Mouse (Mus musculus): ENCODE results near the gene Sertad4.

Sertad4 gene

GRCm38 (mm10) chr1:192851640-192852039 is 3.9 kb downstream of the Sertad4 start:
- DNase-seq (ENCODE audit: low read depth, low spot score) = no peak

- no peak for DNase-seq (ENCODE audit: low read depth, low spot score)
Measured at GRCm38 (mm10) chr1:192851126-192851525, 4.4 kb downstream of the Sertad4 start.

GRCm38 (mm10) chr1:192849616-192850015 is 5.9 kb downstream of the Sertad4 start:
- no peak for DNase-seq (ENCODE audit: low read depth, low spot score)

DNA sequence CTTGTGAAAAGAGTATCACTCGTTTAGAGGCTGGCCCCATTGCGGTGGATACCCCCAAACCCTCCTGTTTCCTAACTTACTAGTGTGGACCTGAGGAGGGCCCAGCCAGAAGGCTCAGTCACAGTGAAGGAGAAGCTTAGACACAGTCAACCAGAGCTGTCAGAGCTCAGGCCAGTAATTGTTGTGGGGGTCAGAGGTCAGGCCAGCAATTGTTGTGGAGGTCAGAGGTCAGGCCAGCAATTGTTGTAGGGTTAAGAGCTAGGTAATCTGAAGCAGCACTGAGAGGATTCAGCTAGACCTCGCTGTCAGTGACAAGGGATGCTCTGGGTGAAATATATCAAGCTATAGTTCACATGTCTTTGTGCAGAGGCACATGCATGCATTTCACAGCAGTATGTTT is 8.3 kb downstream of the Sertad4 start:
- peak; percentile 15 for DNase-seq (ENCODE audit: low read depth, low spot score)

GRCm38 (mm10) chr1:192841094-192841813 is 14.3 kb downstream of the Sertad4 start:
- DNase-seq (ENCODE audit: low read depth, low spot score) = no peak

DNA sequence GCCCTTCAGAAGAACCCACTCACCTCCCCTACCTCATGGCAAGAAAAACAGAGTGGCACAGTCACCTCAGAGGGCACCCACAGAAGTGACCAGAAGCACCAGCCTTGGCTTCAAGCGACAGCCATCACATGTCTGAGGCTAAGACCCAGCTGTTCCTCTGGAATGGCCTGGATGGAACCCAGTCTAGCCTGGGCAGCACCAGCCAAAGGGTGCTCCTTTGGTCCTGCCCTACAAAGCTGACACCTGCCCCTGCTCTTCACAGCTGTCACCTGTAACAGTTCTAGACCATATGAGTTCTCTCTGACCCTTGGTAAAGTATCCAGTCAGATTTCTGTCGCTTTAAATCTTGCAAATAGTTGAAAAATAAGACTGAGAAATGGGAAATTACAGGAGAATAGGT is 14.9 kb downstream of the Sertad4 start:
- no peak for DNase-seq (ENCODE audit: low read depth, low spot score)

DNA sequence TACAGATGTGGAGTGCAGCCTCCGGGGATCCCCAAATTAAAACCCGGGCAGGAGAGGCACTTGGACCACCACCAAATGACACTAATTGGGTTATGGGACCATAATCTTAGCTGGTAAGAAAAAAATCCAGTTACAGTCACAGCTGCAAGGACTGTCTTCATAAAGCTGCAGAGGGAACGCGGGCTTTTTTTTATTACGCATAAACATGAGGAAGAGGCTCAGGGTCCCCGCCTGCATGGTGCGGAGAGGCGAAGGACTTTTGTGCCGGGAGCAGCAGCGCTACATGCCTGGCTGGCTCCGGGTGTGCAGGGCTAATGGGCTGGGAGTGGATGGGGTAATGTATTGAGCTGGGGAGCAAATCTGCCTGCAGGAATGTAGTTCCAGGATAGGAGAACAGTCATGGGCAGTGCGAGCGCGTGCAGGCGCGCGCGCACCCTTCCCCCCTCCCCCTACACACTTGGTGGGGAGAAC is 20.3 kb downstream of the Sertad4 start:
- DNase-seq (ENCODE audit: low read depth, low spot score) = peak; percentile 51

DNA sequence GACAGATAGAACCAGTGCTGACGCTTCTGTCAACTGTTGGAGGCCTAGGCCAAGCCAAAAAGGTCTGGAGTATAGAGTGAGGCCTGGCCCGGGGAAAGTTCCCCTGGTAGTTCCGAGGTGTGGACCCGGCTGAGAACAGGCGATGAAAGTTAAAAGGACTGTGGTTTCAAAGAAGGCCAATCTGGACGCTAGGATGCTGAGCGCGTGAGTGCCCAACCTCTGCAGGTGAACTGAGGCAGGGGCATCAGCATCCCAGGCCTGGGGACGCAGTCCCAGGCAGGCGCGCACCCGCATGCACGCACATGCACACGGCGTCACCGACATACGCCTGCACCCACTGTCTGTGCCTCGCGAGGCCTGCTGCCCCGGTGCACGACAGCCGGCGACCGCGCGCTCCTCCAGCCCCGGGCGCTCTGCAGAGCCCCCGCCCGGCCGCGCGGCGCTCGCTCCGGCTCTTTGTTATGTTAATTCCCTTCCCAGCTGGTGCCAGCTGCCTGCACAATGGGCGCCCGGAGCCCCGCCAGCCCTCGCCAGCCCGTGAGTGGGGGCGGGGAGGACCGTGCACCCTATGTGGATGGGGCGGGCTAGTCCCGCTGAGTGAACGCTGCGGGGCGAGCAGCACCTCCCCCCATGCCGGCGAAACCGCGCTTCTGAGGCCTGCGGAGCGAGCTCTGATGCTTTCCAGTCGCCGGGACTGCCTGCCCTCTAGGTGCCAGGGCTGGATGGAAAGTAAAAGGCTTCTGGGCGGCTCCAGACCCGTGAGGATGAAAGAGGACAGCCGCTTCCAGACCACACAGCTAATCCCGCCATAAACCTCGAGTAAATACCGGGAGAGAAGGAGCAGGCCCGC is 21.0 kb downstream of the Sertad4 start:
- DNase-seq (ENCODE audit: low read depth, low spot score) = peak; percentile 86

DNA sequence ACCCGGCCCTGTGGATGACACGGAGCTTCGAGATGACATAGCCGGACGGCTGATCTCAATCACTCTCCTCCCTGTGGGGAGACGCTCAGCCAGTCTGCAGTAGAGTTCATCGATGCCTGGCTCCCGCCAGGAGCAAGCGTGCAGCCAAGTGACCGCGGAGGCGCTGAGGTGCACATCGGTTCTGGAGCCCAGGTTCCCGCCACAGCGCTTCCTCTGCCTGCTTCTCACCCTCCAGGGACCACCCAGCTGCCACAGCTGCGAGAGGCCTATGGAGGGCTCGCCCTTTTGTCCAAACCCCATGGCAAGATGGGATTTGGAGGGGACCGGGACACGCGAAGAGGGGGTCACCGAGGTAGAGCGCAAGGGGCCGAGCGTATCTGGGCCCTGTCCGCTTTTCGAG is 22.0 kb downstream of the Sertad4 start:
- DNase-seq (ENCODE audit: low read depth, low spot score) = peak; percentile 56

DNA sequence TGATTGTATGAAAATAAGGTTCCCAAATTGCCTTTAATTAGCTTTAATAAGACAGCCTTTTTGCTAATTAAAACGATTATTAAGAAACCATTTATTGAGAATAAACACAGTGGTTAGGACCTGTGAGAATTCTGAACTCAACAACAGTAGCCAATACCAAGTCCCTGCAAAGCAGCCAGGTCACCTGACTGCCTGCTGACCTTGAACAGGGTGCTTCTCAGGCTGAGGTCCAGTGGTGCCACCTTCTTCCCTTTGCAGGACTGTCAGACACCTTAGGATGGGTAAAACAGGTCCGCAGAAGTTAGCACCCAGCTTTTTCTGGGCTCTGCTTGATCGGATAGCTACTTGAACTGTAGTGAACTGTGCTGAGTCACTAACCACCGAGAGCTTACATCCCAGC is 22.5 kb downstream of the Sertad4 start:
- DNase-seq (ENCODE audit: low read depth, low spot score) = no peak

GRCm38 (mm10) chr1:192832338-192832737 is 23.2 kb downstream of the Sertad4 start:
- no peak for DNase-seq (ENCODE audit: low read depth, low spot score)

- DNase-seq (ENCODE audit: low read depth, low spot score) = no peak
Measured at GRCm38 (mm10) chr1:192830444-192830843, 25.1 kb downstream of the Sertad4 start.

- DNase-seq (ENCODE audit: low read depth, low spot score) = no peak
Measured at GRCm38 (mm10) chr1:192828928-192829327, 26.6 kb downstream of the Sertad4 start.

DNA sequence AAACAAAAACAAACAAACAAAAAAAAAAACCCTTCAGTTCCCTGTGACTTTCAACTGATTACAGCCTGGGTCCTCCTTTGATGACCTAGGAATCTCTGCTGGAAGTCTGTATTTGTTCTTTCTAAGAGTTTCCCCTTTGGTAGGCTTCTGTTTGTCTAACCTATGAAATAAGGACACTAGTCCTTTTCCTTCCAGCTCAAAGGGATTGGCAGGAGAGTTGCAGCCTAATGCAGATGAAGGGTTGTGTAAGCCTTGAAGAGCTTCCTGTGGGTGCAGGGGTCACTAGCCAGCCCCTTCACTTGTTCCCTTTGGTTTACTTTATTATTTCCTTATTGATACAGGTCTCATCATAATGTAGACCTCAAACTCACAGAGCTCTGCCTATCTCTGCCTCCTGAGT is 27.6 kb downstream of the Sertad4 start:
- DNase-seq (ENCODE audit: low read depth, low spot score) = no peak

DNA sequence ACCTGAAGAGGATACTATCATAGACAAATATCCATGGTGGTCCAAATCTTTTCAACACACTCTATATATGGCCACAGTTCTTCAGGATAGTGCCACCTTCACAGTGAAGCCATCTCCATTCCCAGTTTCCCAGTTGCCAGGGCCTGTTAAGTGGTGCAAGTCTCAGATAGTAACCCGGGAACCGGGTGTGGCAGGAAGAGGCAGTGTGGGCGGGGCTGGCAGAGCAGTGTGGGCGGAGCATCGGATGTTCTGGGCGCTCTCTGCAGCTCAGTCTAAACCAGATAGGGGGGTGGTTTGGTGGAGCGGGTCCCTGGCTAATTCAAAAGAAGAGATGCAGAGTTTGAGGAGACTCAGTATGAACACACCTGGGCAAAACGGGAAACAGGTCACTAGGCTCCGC is 29.8 kb downstream of the Sertad4 start:
- DNase-seq (ENCODE audit: low read depth, low spot score) = peak; percentile 84

- peak; percentile 39 for DNase-seq (ENCODE audit: low read depth, low spot score)
Measured at GRCm38 (mm10) chr1:192822652-192823525, 32.7 kb downstream of the Sertad4 start.

DNA sequence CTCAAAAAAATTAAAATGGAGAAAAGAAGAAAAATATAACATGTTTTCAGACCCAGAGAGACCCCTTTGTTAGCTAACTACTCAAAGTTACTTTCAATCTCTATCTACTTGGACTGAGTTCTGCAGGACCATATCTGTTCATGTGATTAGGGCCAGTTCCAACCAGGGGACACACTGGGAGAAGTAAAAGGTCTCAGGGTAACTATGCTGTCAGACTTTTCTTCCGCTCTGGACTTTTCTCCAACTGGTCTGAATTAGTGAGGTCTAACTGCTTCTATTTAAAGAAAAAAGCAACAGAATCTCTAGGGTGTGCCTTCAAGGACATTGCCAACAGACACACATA is 33.3 kb downstream of the Sertad4 start:
- no peak for DNase-seq (ENCODE audit: low read depth, low spot score)

DNA sequence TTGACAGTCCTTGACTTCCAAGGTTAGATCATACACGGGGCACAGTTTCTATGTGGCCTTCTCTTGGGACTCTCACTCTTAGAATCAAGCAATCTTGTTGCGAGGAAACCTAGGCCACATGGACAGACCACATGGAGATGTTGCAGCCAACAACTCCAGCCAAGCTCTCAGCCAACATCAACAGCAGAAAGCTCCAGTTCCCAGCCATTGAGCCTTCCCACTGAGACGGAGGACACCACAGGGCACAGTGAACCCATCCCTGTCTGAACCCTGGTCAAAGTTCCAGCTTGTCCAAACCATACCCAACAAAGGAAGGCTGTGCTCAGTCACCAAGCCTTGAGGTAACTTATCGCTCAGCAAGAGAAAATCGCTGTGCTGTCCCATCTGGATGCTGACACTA is 37.2 kb downstream of the Sertad4 start:
- DNase-seq (ENCODE audit: low read depth, low spot score) = no peak

- DNase-seq (ENCODE audit: low read depth, low spot score) = no peak
Measured at GRCm38 (mm10) chr1:192815789-192816188, 39.8 kb downstream of the Sertad4 start.

DNA sequence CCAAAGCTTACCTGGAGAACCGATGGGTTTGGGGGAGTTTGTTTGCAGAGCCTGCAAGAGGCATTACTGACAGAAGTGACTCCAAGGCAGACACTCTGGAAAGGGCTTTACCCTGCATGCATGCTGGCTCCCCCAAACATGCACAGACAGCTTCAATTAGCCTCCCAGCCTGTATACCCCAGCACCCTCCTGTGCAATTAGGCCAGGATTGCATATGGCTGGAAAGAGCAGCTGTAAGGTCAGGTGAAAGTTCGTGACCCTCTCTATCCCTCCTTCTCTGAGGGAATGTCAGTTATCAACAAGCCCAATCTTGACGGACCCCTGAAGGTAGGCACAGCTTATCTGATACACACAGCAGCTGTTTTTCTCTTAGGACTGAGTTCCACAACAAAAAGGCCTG is 40.9 kb downstream of the Sertad4 start:
- DNase-seq (ENCODE audit: low read depth, low spot score) = no peak

DNA sequence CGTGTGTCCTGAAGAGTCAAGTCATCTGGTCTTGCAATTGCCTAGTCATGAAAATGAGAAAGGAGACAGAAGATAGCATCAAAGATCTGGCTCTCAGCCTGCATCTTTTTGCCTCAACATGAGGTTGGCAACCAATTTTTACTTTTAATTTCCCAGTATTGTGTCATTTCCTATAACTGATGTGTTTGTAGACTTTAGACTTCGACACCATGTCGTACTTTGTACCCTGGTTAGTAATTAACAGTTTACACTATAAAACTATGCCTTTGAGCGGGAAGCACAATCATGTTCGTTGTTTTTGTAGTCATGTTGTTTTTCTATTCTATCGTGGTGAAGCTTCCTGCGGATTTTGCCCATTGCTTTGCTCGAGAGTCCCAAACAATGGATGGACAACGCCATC is 42.8 kb downstream of the Sertad4 start:
- DNase-seq (ENCODE audit: low read depth, low spot score) = no peak

- no peak for DNase-seq (ENCODE audit: low read depth, low spot score)
Measured at GRCm38 (mm10) chr1:192812290-192812689, 43.3 kb downstream of the Sertad4 start.
